12 mouse cellular contexts compared by ENCODE assay signal in the genomic region with DNA sequence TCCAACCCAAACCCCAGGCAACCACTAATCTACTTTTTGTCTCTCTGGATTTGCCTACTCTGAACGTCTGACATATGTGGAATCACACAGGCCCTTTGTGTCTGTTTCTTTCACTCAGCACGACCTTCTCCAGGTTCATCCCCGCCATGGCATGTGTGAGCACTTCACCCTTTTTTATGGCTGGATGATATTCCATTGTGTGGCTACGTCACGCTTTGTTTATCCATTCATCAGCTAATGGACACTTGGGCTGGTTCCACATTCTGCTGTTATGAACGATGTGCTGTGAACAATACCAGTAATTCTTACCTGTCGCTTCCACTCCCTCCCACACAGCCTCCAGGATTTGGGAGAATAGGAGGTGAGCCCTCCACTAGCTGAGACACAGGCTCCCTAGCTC. TPM values are rescaled to one million over a fixed set of nuclear protein-coding genes. Genes with fewer than 3 reads are reported as not detected.
A peak's percentile ranks its signal among the peaks of the same experiment; 100 is the strongest.
DNase-seq lines count a peak whose midpoint lies in the region; ATAC-seq and TF ChIP-seq lines count a peak whose summit lies in the region.
"Had no signal": no experiment of that assay in that cellular context is flagged by ENCODE, and none has a peak within 500 bp of the region (broad histone marks: within the 10 kb centered on the region; RNA-seq: fewer than 3 reads in every experiment).

No protein-coding gene starts in this region.

- TF ChIP-seq POLR2A in lung, adult 2 months (IDR thresholded peaks at IDR 0.05; ENCODE audit: borderline replicate concordance, extremely low read depth, low read depth, low read length) = no peak

- H3K27ac ChIP-seq in heart, embryonic 10.5 days = peak overlapping the region; percentile 100
- H3K27ac ChIP-seq in hindbrain, embryonic 15.5 days (replicated peaks) = no peak overlapping the region
- H3K27ac ChIP-seq in neural tube, embryonic 12.5 days = no peak overlapping the region
- no peak overlapping the region for H3K27ac ChIP-seq in layer of hippocampus, adult 2 months
- H3K27ac ChIP-seq: left cerebral cortex, adult 2 months had no signal

- DNase-seq in heart, embryonic 10.5 days (ENCODE audit: low spot score) = no peak
- no peak for DNase-seq in heart, postnatal 25 days (ENCODE audit: low spot score)
- DNase-seq in lung, adult 2 months = no peak
- DNase-seq in lung, postnatal 14 days = no peak
- DNase-seq in layer of hippocampus, adult 11-12 months (ENCODE audit: low spot score) = no peak
- DNase-seq in layer of hippocampus, adult 2 months (ENCODE audit: low spot score in 2 of 2) = no peak
- DNase-seq: adrenal gland, postnatal 25 days; cerebellum, postnatal 10 days had no signal

- TF ChIP-seq CTCF in lung, adult 2 months (IDR thresholded peaks at IDR 0.05; ENCODE audit: insufficient read depth, low read length) = no peak
- no peak for TF ChIP-seq CTCF in layer of hippocampus, adult 2 months (conservative IDR thresholded peaks at IDR 0.05)

- H3K4me3 ChIP-seq in heart, embryonic 10.5 days = peak overlapping the region; percentile 90
- peak overlapping the region; percentile 38 for H3K4me3 ChIP-seq in lung, adult 2 months (replicated peaks; ENCODE audit: extremely low read depth, low read depth, low read length)
- no peak overlapping the region for H3K4me3 ChIP-seq in hindbrain, embryonic 15.5 days
- H3K4me3 ChIP-seq in neural tube, embryonic 12.5 days = no peak overlapping the region
- no peak overlapping the region for H3K4me3 ChIP-seq in layer of hippocampus, adult 2 months

- no peaks in the 10 kb centered on the region for H3K27me3 ChIP-seq in heart, embryonic 10.5 days (ENCODE audit: insufficient read depth, poor library complexity, severe bottlenecking)
- H3K27me3 ChIP-seq in hindbrain, embryonic 15.5 days = peaks cover 22% of the 10 kb centered on the region
- peaks cover 5% of the 10 kb centered on the region; the same call in 1 of the 2 replicates for H3K27me3 ChIP-seq in neural tube, embryonic 12.5 days (replicated peaks)

- peaks cover 92% of the 10 kb centered on the region for H3K36me3 ChIP-seq in heart, embryonic 10.5 days
- H3K36me3 ChIP-seq in hindbrain, embryonic 15.5 days = no peaks in the 10 kb centered on the region
- H3K36me3 ChIP-seq in neural tube, embryonic 12.5 days = peaks cover 19% of the 10 kb centered on the region

- intact Hi-C loops in heart, postnatal 25 days (cut with DNase I) = no loop called here

- H3K9me3 ChIP-seq in heart, embryonic 10.5 days = peaks cover 9% of the 10 kb centered on the region; the same call in 1 of the 2 replicates
- no peaks in the 10 kb centered on the region for H3K9me3 ChIP-seq in hindbrain, embryonic 15.5 days
- H3K9me3 ChIP-seq in neural tube, embryonic 12.5 days = peaks cover 10% of the 10 kb centered on the region; the same call in 1 of the 2 replicates

- whole genome bisulfite sequencing in heart, embryonic 10.5 days = 50% methylated on average over 7 of the region's 7 CpGs
- 43% methylated on average over 7 of the region's 7 CpGs for WGBS in lung, adult 2 months
- 37% methylated on average over 7 of the region's 7 CpGs for WGBS in hindbrain, embryonic 15.5 days
- 31% methylated on average over 7 of the region's 7 CpGs for WGBS in neural tube, embryonic 12.5 days

- ATAC-seq in hindbrain, embryonic 15.5 days (ENCODE audit: low FRiP score, low read depth) = no peak
- no peak for ATAC-seq in neural tube, embryonic 12.5 days (ENCODE audit: low FRiP score, low read depth)
- ATAC-seq: forebrain, embryonic 14.5 days had no signal

- peak overlapping the region; percentile 93; the same call in 1 of the 2 replicates for H3K4me2 ChIP-seq in hindbrain, embryonic 15.5 days
- H3K4me2 ChIP-seq in neural tube, embryonic 12.5 days (replicated peaks) = peak overlapping the region; percentile 95; the same call in 1 of the 2 replicates

- H3K9ac ChIP-seq in hindbrain, embryonic 15.5 days = no peak overlapping the region
- no peak overlapping the region for H3K9ac ChIP-seq in neural tube, embryonic 12.5 days

- peaks cover 60% of the 10 kb centered on the region for H3K4me1 ChIP-seq in heart, embryonic 10.5 days
- H3K4me1 ChIP-seq in lung, adult 2 months (ENCODE audit: control insufficient read depth, insufficient read depth, low read length) = peaks cover 5% of the 10 kb centered on the region; the same call in 1 of the 2 replicates
- H3K4me1 ChIP-seq in hindbrain, embryonic 15.5 days (replicated peaks) = peaks cover 37% of the 10 kb centered on the region
- peaks cover 43% of the 10 kb centered on the region for H3K4me1 ChIP-seq in neural tube, embryonic 12.5 days

RNA-seq across cellular contexts. Expression of gene Smad6, which starts 5.8 kb away (rescaled TPM):
- 29.4 and 47.2 TPM in 2 replicates for polyA plus RNA-seq in heart, embryonic 10.5 days (2016; fragmentation: Nextera tagmentation; extraction: Ambion mirVana)
- 10 to 100 TPM in 1 of 2 experiments, 1 to 10 TPM in 1; 9.8 to 13.6 TPM for total RNA-seq in heart, postnatal 25 days (2021)
- 260 and 369 TPM in 2 replicates for polyA plus RNA-seq in lung, adult 2 months (2012; rRNA removed)
- 2.5 and 2.6 TPM in 2 replicates for polyA plus RNA-seq in hindbrain, embryonic 15.5 days (2015; fragmentation: Nextera tagmentation; extraction: Ambion mirVana)
- 11.0 and 11.1 TPM in 2 replicates for polyA plus RNA-seq in neural tube, embryonic 12.5 days (2016; fragmentation: Nextera tagmentation; extraction: Ambion mirVana)
- total RNA-seq in layer of hippocampus, adult 2 months (2021) = 1 to 10 TPM; 2.1 to 2.3 TPM

Comparison
In these comparisons a context has a peak if more than half of its experiments do, and no peak if none do; other contexts are left out.
1. H3K4me3 ChIP-seq: peak in heart, embryonic 10.5 days (single experiment) and lung, adult 2 months (single experiment); none in hindbrain, embryonic 15.5 days (single experiment), neural tube, embryonic 12.5 days (single experiment) and layer of hippocampus, adult 2 months (single experiment).